Mouse (Mus musculus) heart, embryonic 12.5 days (tissue): ENCODE results near the gene Cbln3. TPM values are rescaled to one million over a fixed set of nuclear protein-coding genes. Genes with fewer than 3 reads are reported as not detected.

Experiments used
- ATAC-seq: fragments of 200-750 bp; cut with Nextera tagmentation; 2 replicates; pipeline ENCODE4 v1.8.0; 2017; ENCODE audit warnings: moderate TSS enrichment, moderate library complexity; ENCODE audit not compliant: insufficient number of reproducible peaks, low FRiP score
- H3K27ac ChIP-seq: fragments of 300-500 bp; sonication (generic); 2 replicates; pipeline ENCODE4 v1.5.1; 2016; ENCODE audit warnings: mild to moderate bottlenecking, moderate library complexity; ENCODE audit not compliant: poor library complexity, severe bottlenecking
- H3K27me3 ChIP-seq: fragments of 300-500 bp; sonication (generic); replicated peaks from 2 replicates; pipeline ENCODE4 v1.6.1; 2016; ENCODE audit warnings: mild to moderate bottlenecking, moderate library complexity
- H3K36me3 ChIP-seq: fragments of 300-500 bp; sonication (generic); 2 replicates; pipeline ENCODE4 v1.6.1; 2016; ENCODE audit warnings: mild to moderate bottlenecking, moderate library complexity
- H3K4me1 ChIP-seq: fragments of 300-500 bp; sonication (generic); replicated peaks from 2 replicates; pipeline ENCODE4 v1.6.1; 2016; ENCODE audit warnings: mild to moderate bottlenecking
- H3K4me2 ChIP-seq: fragments of 300-500 bp; sonication (generic); 2 replicates; pipeline ENCODE4 v1.6.1; 2016; ENCODE audit warnings: mild to moderate bottlenecking, moderate library complexity
- H3K4me3 ChIP-seq: fragments of 300-500 bp; sonication (generic); 2 replicates; pipeline ENCODE4 v1.5.1; 2016; ENCODE audit warnings: mild to moderate bottlenecking
- H3K9ac ChIP-seq: fragments of 300-500 bp; sonication (generic); 2 replicates; pipeline ENCODE4 v1.6.1; 2016; ENCODE audit warnings: mild to moderate bottlenecking, moderate library complexity
- H3K9me3 ChIP-seq: fragments of 300-500 bp; sonication (generic); replicated peaks from 2 replicates; pipeline ENCODE4 v1.6.1; 2016; ENCODE audit warnings: mild to moderate bottlenecking, moderate library complexity
- WGBS: fragments of 180-500 bp; shearing (Covaris S2); methylation state at CpG from one replicate; pipeline ENCODE4 v1.1.7; 2016; 5-methylcytosine and 5-hydroxymethylcytosine counted together
- polyA plus RNA-seq: library from polyadenylated mRNA; unstranded; fragments of >200 nt; fragmentation: Nextera tagmentation; extraction: Ambion mirVana; gene quantifications from 2 replicates; pipeline ENCODE4 v1.2.1, GENCODE M21; 2016

Cbln3 gene
- polyA plus RNA-seq, 1 experiment from 2014 or later: 0.57 TPM

DNA sequence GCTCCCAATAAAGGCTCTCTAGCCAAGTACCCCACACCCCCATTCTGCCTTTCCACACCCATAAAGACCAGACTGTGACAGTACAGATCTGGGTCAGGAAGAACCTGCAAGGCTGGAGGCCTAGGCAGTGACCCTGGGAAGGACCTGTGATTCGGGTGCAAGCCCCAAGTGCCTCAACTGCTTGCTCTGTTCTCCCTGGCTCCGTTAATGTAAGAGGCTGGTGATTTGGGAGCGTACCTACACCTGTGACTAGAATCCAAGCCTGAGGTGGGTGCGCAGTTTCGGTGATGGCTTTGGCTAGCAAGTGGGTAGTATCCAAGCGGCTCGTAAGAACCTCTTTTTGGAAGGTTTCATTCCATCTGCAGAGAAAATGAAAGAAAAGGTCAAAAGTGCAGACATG, 14.8 kb upstream of the Cbln3 start:
- Histone ChIP-seq H3K27me3 (no peaks in the 10 kb centered on the region), H3K36me3 (peaks cover 45% of the 10 kb centered on the region), H3K4me3 (no peak overlapping the region), H3K4me1 (peaks cover 15% of the 10 kb centered on the region), H3K9ac (no peak overlapping the region), H3K4me2 (peak overlapping the region; percentile 86; the same call in 1 of the 2 replicates), H3K27ac (peak overlapping the region; percentile 3; the same call in 1 of the 2 replicates), H3K9me3 (no peaks in the 10 kb centered on the region)
- WGBS: 91% methylated on average over 7 of the region's 7 CpGs
- no peak for ATAC-seq

DNA sequence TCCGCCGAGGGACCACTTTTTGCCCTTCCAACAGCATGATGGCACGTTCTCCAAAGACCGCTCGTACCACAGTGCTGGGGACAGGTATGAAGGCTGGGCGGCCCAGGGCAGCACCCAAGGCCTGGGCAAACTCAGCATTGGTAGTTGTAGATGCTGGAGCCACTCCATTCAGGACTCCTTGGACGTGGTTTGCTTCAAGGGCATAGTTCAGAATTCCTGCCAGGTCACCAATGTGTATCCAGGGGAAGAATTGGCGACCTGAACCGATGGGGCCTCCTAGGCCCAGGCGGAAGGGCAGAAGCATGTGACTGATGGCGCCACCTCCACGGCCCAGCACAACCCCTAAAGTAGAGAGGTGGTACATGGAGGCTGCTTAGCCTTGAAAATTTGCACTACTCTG, 13.5 kb upstream of the Cbln3 start:
- Histone ChIP-seq H3K9me3 (no peaks in the 10 kb centered on the region), H3K36me3 (peaks cover 54% of the 10 kb centered on the region), H3K4me2 (no peak overlapping the region), H3K27ac (no peak overlapping the region), H3K27me3 (no peaks in the 10 kb centered on the region), H3K4me3 (no peak overlapping the region), H3K9ac (no peak overlapping the region), H3K4me1 (peaks cover 15% of the 10 kb centered on the region)
- ATAC-seq: no peak
- 90% methylated on average over 12 of the region's 12 CpGs for WGBS

GRCm38 (mm10) chr14:55886571-55887382, 2.6 kb upstream of the Cbln3 start:
- peaks cover 53% of the 10 kb centered on the region for H3K36me3 ChIP-seq
- H3K4me1 ChIP-seq: peaks cover 33% of the 10 kb centered on the region
- no peak overlapping the region for H3K27ac ChIP-seq
- H3K4me2 ChIP-seq: peak overlapping the region; percentile 93
- ATAC-seq: no peak
- 76% methylated on average over 24 of the region's 24 CpGs for WGBS
- H3K27me3 ChIP-seq: no peaks in the 10 kb centered on the region
- no peak overlapping the region for H3K4me3 ChIP-seq
- no peaks in the 10 kb centered on the region for H3K9me3 ChIP-seq
- peak overlapping the region; percentile 18 for H3K9ac ChIP-seq

- peaks cover 33% of the 10 kb centered on the region for H3K4me1 ChIP-seq
These were observed 1.6 kb upstream of the Cbln3 start for GRCm38 (mm10) chr14:55885791-55886271.

DNA sequence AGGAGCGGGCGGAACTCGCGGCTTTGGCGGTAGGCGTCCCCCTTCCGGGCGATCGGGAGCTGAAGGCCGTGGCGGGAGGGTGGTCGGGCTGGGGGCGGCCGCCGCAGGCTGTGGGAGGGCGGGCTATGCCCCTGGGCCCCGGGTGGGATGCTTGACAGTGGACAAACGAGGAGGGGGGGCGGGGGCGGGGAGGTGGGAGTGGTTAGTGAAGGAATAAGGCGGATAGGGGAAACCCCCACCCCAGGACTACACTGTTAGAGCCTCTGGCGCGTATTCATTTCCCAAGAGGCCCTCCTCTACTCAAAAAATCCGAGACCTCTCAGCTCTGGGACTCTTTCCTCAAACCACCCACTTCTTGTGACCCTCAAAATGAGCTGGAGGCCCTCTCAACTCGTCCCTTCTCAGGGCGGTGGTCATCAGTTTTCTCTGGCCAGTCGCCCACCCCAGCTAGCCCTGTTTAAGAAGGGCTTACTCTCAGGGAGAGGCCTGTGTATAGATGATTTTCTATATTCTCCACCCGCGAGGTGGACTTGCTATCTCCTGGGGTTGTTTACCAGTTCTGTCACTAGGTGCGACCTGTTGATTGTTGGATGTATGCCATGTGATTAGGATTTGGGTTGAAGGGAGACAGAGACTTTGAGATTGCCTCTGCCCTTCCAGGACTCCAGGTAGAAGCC, 1.1 kb upstream of the Cbln3 start:
- WGBS: 0% methylated on average over 19 of the region's 30 CpGs
- no peaks in the 10 kb centered on the region for H3K27me3 ChIP-seq
- peak overlapping the region; percentile 87 for H3K9ac ChIP-seq
- peaks cover 38% of the 10 kb centered on the region for H3K36me3 ChIP-seq
- no peaks in the 10 kb centered on the region for H3K9me3 ChIP-seq
- peak overlapping the region; percentile 74 for H3K4me3 ChIP-seq
- peak overlapping the region; percentile 93 for H3K27ac ChIP-seq
- no peak; the same call in none of the 2 replicates for ATAC-seq
- H3K4me1 ChIP-seq: peaks cover 33% of the 10 kb centered on the region
- peak overlapping the region; percentile 93 for H3K4me2 ChIP-seq

More at GRCm38 (mm10) chr14:55885791-55886271, 1.6 kb upstream of the Cbln3 start:
- H3K4me3 ChIP-seq: peak overlapping the region; percentile 74
- H3K27ac ChIP-seq: peak overlapping the region; percentile 93
- 5% methylated on average over 16 of the region's 16 CpGs for WGBS
- H3K36me3 ChIP-seq: peaks cover 43% of the 10 kb centered on the region
- no peaks in the 10 kb centered on the region for H3K27me3 ChIP-seq
- H3K4me2 ChIP-seq: peak overlapping the region; percentile 93
- peak overlapping the region; percentile 87 for H3K9ac ChIP-seq
- no peaks in the 10 kb centered on the region for H3K9me3 ChIP-seq
- no peak for ATAC-seq

- ATAC-seq: peak; percentile 96
- Histone ChIP-seq H3K4me1 (peaks cover 33% of the 10 kb centered on the region), H3K4me2 (peak within 1 kb of the TSS; percentile 93), H3K9me3 (no peaks in the 10 kb centered on the region), H3K9ac (peak within 1 kb of the TSS; percentile 87), H3K27ac (peak within 1 kb of the TSS; percentile 93), H3K27me3 (no peaks in the 10 kb centered on the region), H3K4me3 (peak within 1 kb of the TSS; percentile 74), H3K36me3 (peaks cover 33% of the 10 kb centered on the region)
- 0% methylated on average over 30 of the region's 30 CpGs for WGBS
These were observed 521 bp upstream of the Cbln3 start, which contains the start of gene Khnyn for GRCm38 (mm10) chr14:55884713-55885113. Gene Khnyn (plus strand): TSS chr14:55884947.

DNA sequence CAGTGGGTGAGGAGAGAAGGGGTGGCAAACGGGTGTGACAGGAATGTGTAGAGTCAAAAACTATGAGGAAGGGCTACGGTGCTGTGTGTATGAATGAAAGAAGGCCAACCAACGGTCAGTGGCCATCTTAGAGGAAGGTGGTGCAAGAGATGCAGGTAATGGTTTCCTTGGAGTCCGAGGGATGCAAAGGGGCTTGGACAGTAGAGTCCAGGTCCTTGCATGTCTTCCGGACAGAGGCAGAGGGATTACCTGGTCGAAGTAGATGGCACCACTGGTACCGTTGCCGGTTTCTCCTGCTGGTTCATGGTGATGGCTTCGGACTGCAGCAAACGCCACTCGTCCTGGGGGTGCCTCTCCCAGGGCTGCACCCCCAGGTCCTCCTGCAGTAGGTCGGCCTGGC, 529 bp downstream of the Cbln3 start:
- no peak overlapping the region for H3K9ac ChIP-seq
- WGBS: 78% methylated on average over 12 of the region's 12 CpGs
- peak overlapping the region; percentile 93 for H3K27ac ChIP-seq
- H3K4me1 ChIP-seq: peaks cover 34% of the 10 kb centered on the region
- H3K27me3 ChIP-seq: no peaks in the 10 kb centered on the region
- ATAC-seq: no peak
- H3K4me3 ChIP-seq: no peak overlapping the region
- H3K4me2 ChIP-seq: peak overlapping the region; percentile 93; the same call in 1 of the 2 replicates
- H3K36me3 ChIP-seq: peaks cover 23% of the 10 kb centered on the region
- no peaks in the 10 kb centered on the region for H3K9me3 ChIP-seq

DNA sequence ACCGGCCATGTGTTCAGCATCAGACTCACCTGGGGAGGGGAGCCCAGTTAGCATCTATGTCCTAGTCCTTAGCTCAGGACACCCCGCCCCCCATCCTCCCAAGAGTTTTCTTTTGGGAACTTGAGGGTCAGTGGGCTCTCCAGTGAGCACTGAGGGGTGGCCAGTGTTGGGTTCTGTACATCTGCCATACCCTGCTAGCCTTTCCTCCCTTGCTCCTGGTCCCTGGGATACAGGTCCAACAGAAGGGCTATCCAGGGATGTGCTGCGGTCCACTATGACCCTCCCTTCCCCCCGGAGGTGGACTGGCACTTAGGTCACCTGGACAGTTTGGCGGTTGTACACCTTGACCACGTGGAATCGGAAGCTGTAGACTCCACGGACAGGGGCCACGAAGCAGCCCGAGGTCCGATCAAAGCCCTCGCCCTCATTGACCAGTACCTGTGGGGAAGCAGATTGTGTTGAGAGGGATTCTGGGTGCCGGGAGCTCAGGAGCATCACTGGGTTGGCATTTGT, 987 bp downstream of the Cbln3 start:
- no peak for ATAC-seq
- Histone ChIP-seq H3K4me1 (peaks cover 36% of the 10 kb centered on the region), H3K36me3 (peaks cover 19% of the 10 kb centered on the region), H3K9me3 (no peaks in the 10 kb centered on the region), H3K27ac (no peak overlapping the region), H3K4me2 (no peak overlapping the region), H3K4me3 (no peak overlapping the region), H3K9ac (no peak overlapping the region), H3K27me3 (no peaks in the 10 kb centered on the region)
- 89% methylated on average over 13 of the region's 13 CpGs for WGBS

DNA sequence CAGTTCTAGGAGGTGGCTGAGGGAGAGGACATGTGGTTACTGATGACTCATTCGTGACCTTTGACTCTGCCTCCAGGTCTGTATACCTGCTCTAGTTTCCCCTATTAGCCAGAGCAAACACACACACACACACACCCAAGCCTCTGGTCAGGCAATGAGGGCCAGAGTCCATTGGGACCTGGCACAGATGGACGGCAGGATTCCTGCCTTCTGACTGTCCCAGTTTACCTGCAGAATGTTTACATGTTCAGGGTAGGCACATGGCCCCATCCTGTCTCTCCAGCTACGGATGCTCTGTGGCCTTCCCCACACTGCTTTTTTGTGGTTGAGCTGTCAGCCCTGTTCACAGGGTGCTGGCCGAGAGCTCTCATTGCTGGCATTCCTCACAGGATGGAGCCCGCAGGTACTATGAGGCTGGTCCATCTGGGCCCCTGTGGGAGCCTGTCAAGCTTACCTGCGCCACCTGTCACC, 2.0 kb downstream of the Cbln3 start:
- ATAC-seq: no peak
- Histone ChIP-seq H3K27ac (no peak overlapping the region), H3K36me3 (peaks cover 9% of the 10 kb centered on the region), H3K27me3 (no peaks in the 10 kb centered on the region), H3K4me1 (peaks cover 41% of the 10 kb centered on the region), H3K4me2 (no peak overlapping the region), H3K4me3 (no peak overlapping the region), H3K9me3 (no peaks in the 10 kb centered on the region), H3K9ac (no peak overlapping the region)
- WGBS: 58% methylated on average over 6 of the region's 6 CpGs

- 61% methylated on average over 8 of the region's 8 CpGs for WGBS
- Histone ChIP-seq H3K9ac (no peak overlapping the region), H3K4me3 (no peak overlapping the region), H3K27ac (no peak overlapping the region), H3K36me3 (no peaks in the 10 kb centered on the region), H3K4me1 (peaks cover 29% of the 10 kb centered on the region), H3K4me2 (no peak overlapping the region), H3K9me3 (no peaks in the 10 kb centered on the region), H3K27me3 (no peaks in the 10 kb centered on the region)
- no peak for ATAC-seq
These were observed 3.2 kb downstream of the Cbln3 start for GRCm38 (mm10) chr14:55880982-55881381.

DNA sequence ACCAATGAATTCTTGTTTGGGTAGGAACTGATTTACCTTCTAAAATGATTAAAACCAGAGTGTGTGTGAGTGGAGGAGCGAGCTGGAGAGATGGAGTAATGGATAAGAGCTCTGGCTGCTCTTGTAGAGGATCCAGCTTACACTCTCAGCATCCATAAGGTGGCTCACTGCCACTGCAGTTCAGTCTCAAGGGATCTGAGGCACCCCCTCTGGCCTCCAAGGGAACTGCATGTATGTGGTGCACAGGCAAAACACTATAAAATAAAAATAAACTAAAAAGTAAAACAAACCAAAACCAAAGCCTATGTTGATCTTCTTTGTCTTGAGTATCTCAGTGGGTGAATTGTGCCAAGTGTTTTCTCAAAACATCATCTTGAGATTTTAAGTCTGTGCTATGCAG, 4.6 kb downstream of the Cbln3 start:
- no peak for ATAC-seq
- H3K36me3 ChIP-seq: no peaks in the 10 kb centered on the region
- no peak overlapping the region for H3K4me2 ChIP-seq
- H3K4me1 ChIP-seq: peaks cover 24% of the 10 kb centered on the region
- no peaks in the 10 kb centered on the region for H3K9me3 ChIP-seq
- no peak overlapping the region for H3K9ac ChIP-seq
- H3K27ac ChIP-seq: no peak overlapping the region
- H3K4me3 ChIP-seq: no peak overlapping the region
- no peaks in the 10 kb centered on the region for H3K27me3 ChIP-seq
- 38% methylated on average over 1 of the region's 1 CpGs for WGBS
